Mouse (Mus musculus): ENCODE results near the gene Tia1.

DNA sequence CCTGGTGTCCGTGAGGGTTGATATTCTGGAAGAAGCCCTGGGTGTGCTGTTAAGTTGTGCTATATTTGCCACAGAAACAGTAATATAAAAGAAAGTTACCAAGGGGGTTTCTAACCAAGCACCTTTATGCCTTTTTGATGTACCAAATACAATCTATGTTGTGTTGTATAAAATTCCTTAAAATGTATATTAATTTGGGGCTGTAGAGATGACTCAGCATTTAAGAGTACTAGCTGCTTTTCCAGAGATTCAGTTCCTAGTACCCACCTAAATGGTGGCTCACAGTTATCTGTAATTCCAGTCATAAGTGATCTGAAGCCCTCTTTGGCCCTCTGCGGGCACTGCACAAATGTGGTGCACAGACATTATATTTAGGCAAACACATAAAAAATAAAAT lies 37.2 kb upstream of the Tia1 start:
- TF ChIP-seq GATA1 (IDR thresholded peaks at IDR 0.05; ENCODE audit: low read length) (no peak), TAL1 (IDR thresholded peaks at IDR 0.05; ENCODE audit: low read length) (no peak)

Measured in erythroblast, embryonic 14.5 days (primary cell).